Mouse (Mus musculus) lung, embryonic 14.5 days (tissue): ENCODE results near the gene Dlgap4. TPM values are rescaled to one million over a fixed set of nuclear protein-coding genes. Genes with fewer than 3 reads are reported as not detected.

Experiments used
- ATAC-seq: fragments of 200-750 bp; cut with Nextera tagmentation; 2 replicates; pipeline ENCODE4 v1.8.0; 2017; ENCODE audit warnings: mild to moderate bottlenecking, moderate TSS enrichment, moderate library complexity; ENCODE audit not compliant: insufficient read depth
- DNase-seq: peaks from one replicate; pipeline ENCODE4 v3.0.0-alpha.2; 2015
- H3K27ac ChIP-seq: fragments of 300-500 bp; sonication (generic); 2 replicates; pipeline ENCODE4 v1.5.1; 2014; ENCODE audit warnings: low read depth, mild to moderate bottlenecking, moderate library complexity
- H3K27me3 ChIP-seq: fragments of 300-500 bp; sonication (generic); 2 replicates; pipeline ENCODE4 v1.6.1; 2014; ENCODE audit warnings: low read length, control low read depth; ENCODE audit not compliant: insufficient read depth
- H3K36me3 ChIP-seq: fragments of 300-500 bp; sonication (generic); 2 replicates; pipeline ENCODE4 v1.6.1; 2014; ENCODE audit warnings: control low read depth; ENCODE audit not compliant: insufficient read depth
- H3K4me1 ChIP-seq: fragments of 300-500 bp; sonication (generic); 2 replicates; pipeline ENCODE4 v1.6.1; 2014; ENCODE audit warnings: antibody characterized with exemption, control low read depth; ENCODE audit not compliant: insufficient read depth
- H3K4me2 ChIP-seq: fragments of 300-500 bp; sonication (generic); 2 replicates; pipeline ENCODE4 v1.6.1; 2014; ENCODE audit warnings: mild to moderate bottlenecking
- H3K4me3 ChIP-seq: fragments of 300-500 bp; sonication (generic); 2 replicates; pipeline ENCODE4 v1.5.1; 2014; ENCODE audit warnings: low read depth, low read length
- H3K9ac ChIP-seq: fragments of 300-500 bp; sonication (generic); 2 replicates; pipeline ENCODE4 v1.6.1; 2014
- H3K9me3 ChIP-seq: fragments of 300-500 bp; sonication (generic); 2 replicates; pipeline ENCODE4 v1.6.1; 2016; ENCODE audit warnings: low read depth, low read length, control low read depth
- CTCF ChIP-seq: IDR thresholded peaks from 2 replicates; pipeline ENCODE4 v1.5.1; 2016; ENCODE audit warnings: antibody characterized with exemption, low read depth
- WGBS: fragments of 180-500 bp; shearing (Covaris S2); extraction: QIAGEN DNeasy Blood & Tissue Kit; methylation state at CpG from one replicate; pipeline ENCODE4 v1.1.7; 2014; 5-methylcytosine and 5-hydroxymethylcytosine counted together
- polyA plus RNA-seq: library from polyadenylated mRNA; unstranded; fragments of >200 nt; fragmentation: Nextera tagmentation; extraction: Ambion mirVana; gene quantifications from 2 replicates; pipeline ENCODE4 v1.2.1, GENCODE M21; 2014

The Dlgap4 gene
- polyA plus RNA-seq, 1 experiment from 2014 or later, result 78.7 TPM

GRCm38 (mm10) chr2:156646877-156647276, 33.4 kb downstream of the Dlgap4 start:
- no peak for TF ChIP-seq CTCF
- Histone ChIP-seq H3K4me1 (no peaks in the 10 kb centered on the region), H3K9me3 (no peaks in the 10 kb centered on the region), H3K27ac (no peak overlapping the region), H3K9ac (no peak overlapping the region), H3K36me3 (no peaks in the 10 kb centered on the region), H3K4me3 (no peak overlapping the region), H3K4me2 (no peak overlapping the region), H3K27me3 (0 out of 2 replicates have a peak, but pooled peaks cover 7% of the 10 kb centered on the region)
- 64% methylated on average over 5 of the region's 5 CpGs for WGBS
- no peak for DNase-seq
- ATAC-seq, result no peak

- no peak overlapping the region for H3K4me2 ChIP-seq
- no peaks in the 10 kb centered on the region for H3K36me3 ChIP-seq
- no peaks in the 10 kb centered on the region for H3K9me3 ChIP-seq
- TF ChIP-seq CTCF, result no peak
- H3K9ac ChIP-seq, result no peak overlapping the region
- DNase-seq (no peak), ATAC-seq (no peak)
- H3K4me1 ChIP-seq, result no peaks in the 10 kb centered on the region
- H3K27ac ChIP-seq, result no peak overlapping the region
- H3K27me3 ChIP-seq, result peaks cover 7% of the 10 kb centered on the region; the same call in 1 of the 2 replicates
- WGBS, result 51% methylated on average over 5 of the region's 5 CpGs
- H3K4me3 ChIP-seq, result no peak overlapping the region
These were observed 34.5 kb downstream of the Dlgap4 start for GRCm38 (mm10) chr2:156648042-156648441.

- H3K9me3 ChIP-seq, result no peaks in the 10 kb centered on the region
- no peak overlapping the region for H3K27ac ChIP-seq
- H3K4me2 ChIP-seq, result no peak overlapping the region
- no peaks in the 10 kb centered on the region for H3K36me3 ChIP-seq
- WGBS, result 70% methylated on average over 5 of the region's 5 CpGs
- H3K4me3 ChIP-seq, result no peak overlapping the region
- ATAC-seq (no peak), DNase-seq (no peak)
- H3K27me3 ChIP-seq, result peaks cover 7% of the 10 kb centered on the region; the same call in 1 of the 2 replicates
- no peak for TF ChIP-seq CTCF
- H3K9ac ChIP-seq, result no peak overlapping the region
- no peaks in the 10 kb centered on the region for H3K4me1 ChIP-seq
These were observed 35.9 kb downstream of the Dlgap4 start for GRCm38 (mm10) chr2:156649450-156649849.

GRCm38 (mm10) chr2:156651019-156651418, 37.5 kb downstream of the Dlgap4 start:
- TF ChIP-seq CTCF, result no peak
- Histone ChIP-seq H3K9ac (no peak overlapping the region), H3K4me2 (no peak overlapping the region), H3K4me1 (no peaks in the 10 kb centered on the region), H3K27ac (no peak overlapping the region), H3K4me3 (no peak overlapping the region), H3K9me3 (no peaks in the 10 kb centered on the region), H3K27me3 (peaks cover 7% of the 10 kb centered on the region; the same call in 1 of the 2 replicates), H3K36me3 (no peaks in the 10 kb centered on the region)
- no peak for DNase-seq
- WGBS, result 47% methylated on average over 6 of the region's 6 CpGs
- ATAC-seq, result no peak

- ATAC-seq (no peak), DNase-seq (peak; percentile 91)
- H3K27ac ChIP-seq, result no peak overlapping the region
- WGBS, result 9% methylated on average over 8 of the region's 8 CpGs
- H3K4me2 ChIP-seq, result no peak overlapping the region
- H3K36me3 ChIP-seq, result no peaks in the 10 kb centered on the region
- H3K9me3 ChIP-seq, result no peaks in the 10 kb centered on the region
- H3K4me1 ChIP-seq, result no peaks in the 10 kb centered on the region
- H3K9ac ChIP-seq, result no peak overlapping the region
- TF ChIP-seq CTCF, result no peak
- H3K4me3 ChIP-seq, result no peak overlapping the region
- H3K27me3 ChIP-seq, result peaks cover 7% of the 10 kb centered on the region; the same call in 1 of the 2 replicates
These were observed 39.3 kb downstream of the Dlgap4 start for GRCm38 (mm10) chr2:156652841-156653240.

- ATAC-seq (no peak), DNase-seq (no peak)
- H3K4me1 ChIP-seq, result no peaks in the 10 kb centered on the region
- H3K4me3 ChIP-seq, result no peak overlapping the region
- H3K4me2 ChIP-seq, result no peak overlapping the region
- 67% methylated on average over 5 of the region's 5 CpGs for WGBS
- H3K27me3 ChIP-seq, result no peaks in the 10 kb centered on the region; the same call in 1 of the 2 replicates
- H3K36me3 ChIP-seq, result no peaks in the 10 kb centered on the region
- no peak overlapping the region for H3K9ac ChIP-seq
- TF ChIP-seq CTCF, result no peak
- H3K27ac ChIP-seq, result no peak overlapping the region
- H3K9me3 ChIP-seq, result no peaks in the 10 kb centered on the region
These were observed 40.6 kb downstream of the Dlgap4 start for GRCm38 (mm10) chr2:156654148-156654547.

GRCm38 (mm10) chr2:156655626-156656025, 42.1 kb downstream of the Dlgap4 start:
- H3K27ac ChIP-seq, result no peak overlapping the region
- no peak overlapping the region for H3K4me2 ChIP-seq
- H3K4me3 ChIP-seq, result no peak overlapping the region
- DNase-seq, result no peak
- no peak for TF ChIP-seq CTCF
- H3K9me3 ChIP-seq, result no peaks in the 10 kb centered on the region
- no peaks in the 10 kb centered on the region; the same call in 1 of the 2 replicates for H3K27me3 ChIP-seq
- 58% methylated on average over 5 of the region's 5 CpGs for WGBS
- no peak overlapping the region for H3K9ac ChIP-seq
- no peak for ATAC-seq
- no peaks in the 10 kb centered on the region for H3K4me1 ChIP-seq
- H3K36me3 ChIP-seq, result no peaks in the 10 kb centered on the region

- 80% methylated on average over 8 of the region's 8 CpGs for WGBS
- no peak for TF ChIP-seq CTCF
- no peak overlapping the region for H3K9ac ChIP-seq
These were observed 44.0 kb downstream of the Dlgap4 start for GRCm38 (mm10) chr2:156657522-156657921.

More at GRCm38 (mm10) chr2:156657522-156657921, 44.0 kb downstream of the Dlgap4 start:
- DNase-seq, result no peak
- Histone ChIP-seq H3K9me3 (no peaks in the 10 kb centered on the region), H3K27me3 (no peaks in the 10 kb centered on the region), H3K27ac (no peak overlapping the region), H3K4me2 (no peak overlapping the region), H3K36me3 (no peaks in the 10 kb centered on the region), H3K4me3 (no peak overlapping the region), H3K4me1 (no peaks in the 10 kb centered on the region)
- no peak for ATAC-seq
